Mouse (Mus musculus): Measurements from ENCODE around the gene Pramef25.
"Not testable (repeated sequence)": the region's sequence is repeated elsewhere in the genome, so short reads cannot be mapped to it uniquely, and the experiment has no call there.

Gene Pramef25

DNA sequence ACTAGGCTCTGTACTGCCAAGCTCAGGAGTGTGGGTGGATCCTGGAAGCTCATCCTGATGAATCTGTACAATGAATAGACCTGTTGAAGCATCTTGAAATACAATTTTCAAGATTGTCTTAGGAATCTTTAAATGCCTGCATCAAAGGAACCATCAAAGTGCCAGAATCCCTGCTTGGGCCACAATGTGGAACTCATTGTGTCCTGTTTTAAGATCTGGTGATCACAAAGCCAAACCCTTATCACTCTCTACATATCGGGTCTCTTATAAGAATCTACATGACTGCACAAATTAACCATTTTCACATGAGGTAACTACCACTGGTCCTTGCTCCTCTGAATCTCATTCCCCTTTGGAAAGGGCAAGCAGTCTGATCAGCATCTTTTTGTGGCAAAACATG lies at the start of gene Pramef25:
TSS of gene Pramef25 (minus strand) at position 101 of the 400 bp plus-strand sequence.
- not testable (repeated sequence) for DNase-seq (ENCODE audit: low read depth)

DNA sequence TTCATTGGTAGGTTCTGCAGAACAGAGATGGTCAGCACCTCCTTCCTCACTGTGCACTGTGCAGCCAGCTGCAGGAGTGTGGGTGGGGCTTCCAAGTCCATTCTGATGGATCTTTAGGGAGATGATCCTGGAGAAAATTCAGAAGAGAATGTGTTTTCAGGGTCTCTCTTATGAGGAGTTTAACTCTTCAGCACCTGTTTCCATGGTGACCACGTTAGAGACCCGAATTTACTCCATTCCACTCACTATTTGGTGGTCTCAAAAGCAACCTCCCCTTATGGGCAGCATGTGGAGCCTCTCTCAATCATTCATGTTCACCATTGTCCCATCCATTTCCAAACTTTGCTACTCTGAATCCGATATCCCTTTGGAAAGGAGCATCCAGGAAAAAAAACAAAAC lies 43.5 kb upstream of the Pramef25 start, which contains the start of gene Pramef17:
TSS of gene Pramef17 (minus strand) at position 101 of the 400 bp plus-strand sequence.
- not testable (repeated sequence) for DNase-seq (ENCODE audit: low read depth)

DNA sequence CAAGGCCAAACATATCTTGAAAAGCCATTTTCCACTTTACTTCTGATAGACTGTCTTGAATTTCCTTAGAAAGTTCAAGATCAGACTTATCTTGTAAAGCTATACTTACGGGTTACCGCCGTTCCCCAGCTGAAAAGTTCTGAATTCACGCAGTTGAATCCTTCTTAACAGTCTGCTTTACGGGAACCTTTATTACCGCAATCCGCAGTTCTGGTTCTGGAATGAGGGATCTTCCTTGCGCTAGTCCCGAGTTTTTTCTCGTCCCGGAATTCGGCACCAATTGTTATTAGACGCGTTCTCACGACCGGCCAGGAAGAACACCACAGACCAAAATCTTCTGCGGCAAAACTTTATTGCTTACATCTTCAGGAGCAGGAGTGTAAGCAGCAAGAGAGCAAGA lies 37.3 kb upstream of the Pramef25 start:
- DNase-seq (ENCODE audit: low read depth), result not testable (repeated sequence)

DNA sequence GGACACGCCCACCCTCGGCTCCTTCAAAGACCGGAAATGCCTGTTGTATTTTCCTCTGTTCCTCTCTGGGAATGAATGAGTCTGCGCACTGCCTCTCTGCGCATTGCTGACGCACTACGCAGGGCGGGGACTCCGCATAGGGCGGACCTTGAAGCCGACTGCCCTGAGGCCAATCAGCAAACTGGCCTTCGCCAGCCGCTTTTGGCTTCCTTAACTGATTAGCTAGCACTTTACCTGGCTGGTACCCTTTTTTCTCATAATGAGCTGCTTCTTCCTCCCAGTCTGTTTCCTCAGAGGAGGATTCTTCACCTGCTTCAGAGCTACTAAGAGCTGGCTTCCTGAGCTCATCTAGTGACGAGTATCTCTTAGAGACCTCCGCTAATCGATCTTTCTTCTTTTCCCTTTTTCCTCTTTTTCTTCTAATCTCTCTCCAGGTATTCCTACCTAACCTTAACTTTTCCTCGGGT lies 36.7 kb upstream of the Pramef25 start:
- not testable (repeated sequence) for DNase-seq (ENCODE audit: low read depth)

DNA sequence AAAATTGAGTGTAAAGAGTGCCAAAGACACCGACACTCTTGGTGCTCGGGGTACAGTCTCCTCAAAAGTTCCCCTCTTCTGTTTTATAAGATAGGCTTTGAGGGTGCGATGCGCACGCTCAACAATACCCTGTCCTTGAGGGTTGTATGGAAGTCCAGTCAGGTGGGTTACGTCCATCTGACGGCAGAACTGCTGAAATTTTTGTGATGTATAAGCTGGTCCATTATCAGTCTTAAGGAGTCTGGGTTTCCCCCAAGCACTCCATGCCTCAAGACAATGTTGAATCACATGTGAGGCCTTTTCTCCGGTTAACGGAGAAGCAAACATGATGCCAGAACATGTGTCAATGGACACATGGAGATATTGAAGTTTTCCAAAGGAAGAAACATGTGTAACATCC lies 34.9 kb upstream of the Pramef25 start:
- not testable (repeated sequence) for DNase-seq (ENCODE audit: low read depth)

DNA sequence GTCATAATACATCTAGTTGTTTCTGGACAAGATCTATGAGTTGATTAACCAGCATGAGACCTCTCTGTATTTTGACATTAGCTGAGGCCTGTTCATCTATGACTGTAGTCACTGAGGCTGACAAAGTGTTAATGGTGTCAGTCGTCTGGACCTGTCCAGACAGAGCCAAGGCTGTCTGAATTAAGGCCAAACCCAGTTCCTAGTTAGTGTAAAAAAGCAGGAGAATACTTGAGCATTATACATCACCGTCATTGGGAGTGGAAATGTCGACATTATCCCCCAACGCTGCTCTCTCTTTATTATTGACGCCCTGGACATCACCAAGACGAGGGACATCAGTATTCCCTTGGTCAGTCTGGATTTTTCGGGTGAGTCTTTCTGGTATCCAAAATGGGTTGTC lies 34.3 kb upstream of the Pramef25 start:
- DNase-seq (ENCODE audit: low read depth), result not testable (repeated sequence)

DNA sequence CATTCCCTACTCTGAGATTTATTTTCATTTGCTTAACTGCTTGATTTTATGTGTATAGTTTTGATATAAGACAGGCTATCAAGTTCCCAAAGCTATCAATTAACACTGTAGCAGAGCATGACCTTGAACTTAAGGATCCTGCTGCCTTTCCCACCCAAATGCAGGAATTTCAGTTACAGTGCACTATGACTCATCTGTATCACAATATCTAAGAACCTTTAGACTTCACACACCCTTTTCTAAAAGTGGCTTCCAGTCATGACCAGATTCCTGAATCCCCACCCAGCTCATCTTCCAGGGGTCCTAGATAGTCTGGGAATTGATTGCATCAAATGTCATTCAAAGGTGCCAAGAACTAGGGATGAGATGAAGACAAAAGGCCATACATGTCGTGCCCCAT lies 32.6 kb upstream of the Pramef25 start:
- DNase-seq (ENCODE audit: low read depth), result not testable (repeated sequence)

DNA sequence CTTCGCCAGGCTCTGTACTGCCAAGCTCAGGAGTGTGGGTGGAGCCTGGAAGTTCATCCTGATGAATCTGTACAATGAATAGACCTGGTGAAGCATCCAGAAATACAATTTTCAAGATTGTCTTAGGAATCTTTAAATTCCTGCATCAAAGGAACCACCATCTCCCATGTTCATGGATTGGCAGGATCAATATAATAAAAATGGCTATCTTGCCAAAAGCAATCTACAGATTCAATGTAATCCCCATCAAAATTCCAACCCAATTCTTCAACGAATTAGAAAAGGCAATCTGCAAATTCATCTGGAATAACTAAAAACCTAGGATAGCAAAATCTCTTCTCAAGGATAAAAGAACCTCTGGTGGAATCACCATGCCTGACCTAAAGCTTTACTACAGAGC lies 16.0 kb upstream of the Pramef25 start, which contains the start of gene Gm13101:
TSS of gene Gm13101 (minus strand) at position 101 of the 400 bp plus-strand sequence.
- not testable (repeated sequence) for DNase-seq (ENCODE audit: low read depth)

DNA sequence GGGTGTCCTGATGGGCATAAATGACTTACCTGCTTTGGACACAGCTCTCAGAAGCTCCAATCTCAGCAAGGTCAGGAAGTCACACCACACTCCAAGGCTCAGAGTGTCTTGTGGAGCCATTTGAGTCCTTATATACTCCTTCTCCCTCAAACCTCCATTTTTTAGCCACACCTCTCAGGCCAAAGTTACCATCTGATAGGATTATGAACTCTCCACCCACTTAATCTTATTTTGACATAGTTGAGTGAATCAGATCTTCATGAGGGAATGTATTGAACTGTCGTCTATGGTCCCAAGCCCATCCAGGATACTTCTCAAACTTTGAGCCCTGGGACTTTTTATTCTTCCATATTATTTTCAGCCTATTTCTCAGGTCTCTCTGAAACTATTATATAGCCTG lies 50.5 kb downstream of the Pramef25 start, which contains the start of gene Pramef6:
TSS of gene Pramef6 (minus strand) at position 101 of the 400 bp plus-strand sequence.
- DNase-seq (ENCODE audit: low read depth), result not testable (repeated sequence)

Measured in c-Kit-positive CD71-positive TER-119-negative erythroid progenitor cells, embryonic 14.5 days (primary cell).